Mouse (Mus musculus): ENCODE data around the gene Tenm4. TPM values are rescaled to one million over a fixed set of nuclear protein-coding genes. Genes with fewer than 3 reads are reported as not detected.

Tenm4 gene
- polyA plus RNA-seq, 1 experiment from 2014 or later, result 4.6 TPM

DNA sequence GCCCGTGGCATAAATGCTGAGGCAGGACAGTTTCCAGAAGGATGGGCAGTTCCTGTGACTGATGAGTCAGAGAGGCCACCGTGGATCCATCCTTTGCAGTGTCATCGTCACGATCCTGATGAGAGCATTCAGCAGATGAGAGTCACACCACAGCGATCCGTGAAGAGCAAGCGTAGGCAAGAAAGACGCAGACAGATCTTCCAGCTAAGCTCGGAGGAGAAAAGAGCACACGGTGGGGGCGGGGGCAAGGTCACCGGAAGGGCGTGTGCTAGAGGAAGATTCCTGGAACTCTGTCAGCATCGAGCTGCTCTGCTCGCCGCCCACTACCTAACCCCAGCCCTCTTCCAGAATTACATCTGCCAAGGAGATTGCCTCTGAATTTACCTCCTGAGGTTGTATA, 323.0 kb downstream of the Tenm4 start:
- 63% methylated on average over 16 of the region's 16 CpGs for WGBS
- Histone ChIP-seq H3K9me3 (ENCODE audit: control insufficient read depth) (no peaks in the 10 kb centered on the region), H3K9ac (ENCODE audit: low read depth, low read length) (no peak overlapping the region), H3K36me3 (ENCODE audit: control insufficient read depth, insufficient read depth) (no peaks in the 10 kb centered on the region), H3K27me3 (replicated peaks; ENCODE audit: control insufficient read depth, insufficient read depth, low read length) (no peaks in the 10 kb centered on the region), H3K4me2 (replicated peaks; ENCODE audit: low read depth) (no peak overlapping the region), H3K4me1 (replicated peaks; ENCODE audit: control insufficient read depth, insufficient read depth, low read length) (no peaks in the 10 kb centered on the region), H3K27ac (ENCODE audit: low read depth, low read length) (no peak overlapping the region), H3K4me3 (ENCODE audit: low read depth, low read length) (no peak overlapping the region)
- ATAC-seq, result no peak
- TF ChIP-seq CTCF (IDR thresholded peaks at IDR 0.05; ENCODE audit: low read depth), result no peak

DNA sequence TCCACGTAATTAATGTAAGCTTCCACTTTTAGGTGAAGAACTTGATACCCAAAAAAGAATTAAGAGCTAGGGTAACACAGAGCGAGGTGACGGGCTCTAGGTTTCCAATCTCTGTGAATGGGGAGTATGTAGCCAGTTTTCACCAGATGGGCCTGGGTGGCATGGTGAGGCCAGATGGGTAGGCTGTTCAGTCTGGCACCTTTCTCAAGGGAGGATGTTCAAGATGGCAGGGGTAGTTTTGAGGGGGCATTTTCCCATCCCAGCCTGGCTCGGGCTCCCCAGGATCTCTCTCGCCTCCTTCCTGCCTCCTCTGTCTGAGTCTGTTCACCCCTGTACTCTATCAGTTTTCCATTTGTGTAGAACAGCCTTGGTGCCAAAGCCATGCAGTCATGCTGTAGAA, 329.1 kb downstream of the Tenm4 start:
- Histone ChIP-seq H3K9ac (ENCODE audit: low read depth, low read length) (no peak overlapping the region), H3K36me3 (ENCODE audit: control insufficient read depth, insufficient read depth) (no peaks in the 10 kb centered on the region), H3K4me3 (ENCODE audit: low read depth, low read length) (no peak overlapping the region), H3K4me1 (replicated peaks; ENCODE audit: control insufficient read depth, insufficient read depth, low read length) (no peaks in the 10 kb centered on the region), H3K27me3 (replicated peaks; ENCODE audit: control insufficient read depth, insufficient read depth, low read length) (no peaks in the 10 kb centered on the region), H3K27ac (ENCODE audit: low read depth, low read length) (no peak overlapping the region), H3K4me2 (replicated peaks; ENCODE audit: low read depth) (no peak overlapping the region), H3K9me3 (ENCODE audit: control insufficient read depth) (no peaks in the 10 kb centered on the region)
- WGBS, result 92% methylated on average over 5 of the region's 5 CpGs
- TF ChIP-seq CTCF (IDR thresholded peaks at IDR 0.05; ENCODE audit: low read depth), result no peak
- ATAC-seq, result no peak

DNA sequence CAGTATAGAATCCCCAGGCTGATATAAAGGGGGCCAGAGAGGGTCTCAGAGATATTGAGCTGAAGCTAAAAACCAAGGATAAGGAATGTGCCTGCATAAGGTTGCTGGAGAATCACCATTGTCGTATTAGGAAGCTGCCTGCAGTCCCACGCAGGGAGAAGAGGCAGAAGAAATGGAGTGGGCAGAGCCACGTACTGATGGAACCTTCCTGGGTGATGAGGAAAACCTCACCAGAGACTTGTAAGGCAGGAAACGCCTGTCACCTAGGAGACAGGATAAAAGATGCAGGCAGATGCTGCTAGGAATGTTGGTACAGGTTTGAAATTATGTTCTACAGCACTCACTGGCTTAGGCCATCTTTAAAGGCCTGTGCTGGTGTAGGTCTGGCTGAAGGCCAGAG, 329.8 kb downstream of the Tenm4 start:
- Histone ChIP-seq H3K27ac (ENCODE audit: low read depth, low read length) (no peak overlapping the region), H3K4me2 (replicated peaks; ENCODE audit: low read depth) (no peak overlapping the region), H3K4me1 (replicated peaks; ENCODE audit: control insufficient read depth, insufficient read depth, low read length) (no peaks in the 10 kb centered on the region), H3K9me3 (ENCODE audit: control insufficient read depth) (no peaks in the 10 kb centered on the region), H3K36me3 (ENCODE audit: control insufficient read depth, insufficient read depth) (no peaks in the 10 kb centered on the region), H3K27me3 (replicated peaks; ENCODE audit: control insufficient read depth, insufficient read depth, low read length) (no peaks in the 10 kb centered on the region), H3K4me3 (ENCODE audit: low read depth, low read length) (no peak overlapping the region), H3K9ac (ENCODE audit: low read depth, low read length) (no peak overlapping the region)
- ATAC-seq, result no peak
- no peak for TF ChIP-seq CTCF (IDR thresholded peaks at IDR 0.05; ENCODE audit: low read depth)
- WGBS, result 80% methylated on average over 4 of the region's 4 CpGs

DNA sequence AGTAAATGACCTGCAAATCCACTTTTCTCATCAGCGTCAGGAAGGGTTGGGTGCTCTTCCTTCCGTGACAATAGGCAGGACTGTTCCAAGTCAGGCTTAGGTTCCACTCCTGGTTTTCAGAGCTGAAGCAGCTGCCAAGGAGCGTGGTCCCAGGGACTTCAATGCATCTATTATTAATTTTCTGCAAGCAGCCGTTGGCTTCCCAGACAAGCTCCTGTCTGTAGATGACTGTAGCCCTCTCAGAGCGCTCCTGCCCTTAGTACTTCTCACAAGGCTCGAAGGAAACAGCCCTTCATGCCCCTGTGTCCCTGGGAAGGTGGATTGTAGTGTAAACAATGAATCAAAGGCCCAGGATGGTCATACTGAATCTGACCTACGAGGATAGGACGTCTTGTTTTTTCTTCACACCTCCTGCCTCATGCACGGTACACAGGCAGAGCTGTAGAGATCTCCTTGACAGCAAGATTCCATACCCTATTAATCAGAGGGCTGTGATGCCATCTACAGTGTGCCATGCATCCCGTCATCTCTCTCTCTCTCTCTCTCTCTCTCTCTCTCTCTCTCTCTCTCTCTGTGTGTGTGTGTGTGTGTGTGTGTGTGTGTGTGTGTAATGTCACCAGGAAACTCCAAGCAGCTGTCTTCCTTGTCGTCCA, 331.4 kb downstream of the Tenm4 start:
- no peak for TF ChIP-seq CTCF (IDR thresholded peaks at IDR 0.05; ENCODE audit: low read depth)
- H3K36me3 ChIP-seq (ENCODE audit: control insufficient read depth, insufficient read depth), result no peaks in the 10 kb centered on the region
- no peak overlapping the region for H3K4me2 ChIP-seq (replicated peaks; ENCODE audit: low read depth)
- H3K27me3 ChIP-seq (replicated peaks; ENCODE audit: control insufficient read depth, insufficient read depth, low read length), result no peaks in the 10 kb centered on the region
- H3K9ac ChIP-seq (ENCODE audit: low read depth, low read length), result no peak overlapping the region
- H3K4me1 ChIP-seq (replicated peaks; ENCODE audit: control insufficient read depth, insufficient read depth, low read length), result no peaks in the 10 kb centered on the region
- ATAC-seq, result no peak
- 51% methylated on average over 11 of the region's 11 CpGs for WGBS
- H3K9me3 ChIP-seq (ENCODE audit: control insufficient read depth), result no peaks in the 10 kb centered on the region
- H3K27ac ChIP-seq (ENCODE audit: low read depth, low read length), result no peak overlapping the region
- H3K4me3 ChIP-seq (ENCODE audit: low read depth, low read length), result no peak overlapping the region

DNA sequence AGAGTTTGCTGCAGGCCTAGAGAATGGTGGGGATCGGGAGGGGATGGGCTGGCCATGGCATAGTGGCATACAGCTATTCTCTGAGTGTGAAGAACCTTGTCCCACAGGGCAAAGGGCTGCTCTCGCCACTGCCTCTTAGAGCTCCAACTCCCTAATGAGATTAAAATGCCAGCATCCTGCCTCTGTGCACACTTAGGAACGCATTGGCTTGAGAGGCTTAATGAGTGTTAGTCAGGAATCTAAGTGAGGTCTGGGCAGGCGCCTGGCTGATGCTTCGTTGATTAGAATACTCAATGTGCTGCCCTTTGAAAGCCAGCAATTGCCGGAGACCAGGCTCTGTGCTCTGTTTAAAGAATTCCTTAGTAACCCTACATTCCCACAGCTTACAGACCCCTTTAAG, 334.5 kb downstream of the Tenm4 start:
- Histone ChIP-seq H3K9me3 (ENCODE audit: control insufficient read depth) (no peaks in the 10 kb centered on the region), H3K4me2 (replicated peaks; ENCODE audit: low read depth) (no peak overlapping the region), H3K9ac (ENCODE audit: low read depth, low read length) (no peak overlapping the region), H3K36me3 (ENCODE audit: control insufficient read depth, insufficient read depth) (no peaks in the 10 kb centered on the region), H3K4me3 (ENCODE audit: low read depth, low read length) (no peak overlapping the region), H3K27me3 (replicated peaks; ENCODE audit: control insufficient read depth, insufficient read depth, low read length) (no peaks in the 10 kb centered on the region), H3K27ac (ENCODE audit: low read depth, low read length) (no peak overlapping the region), H3K4me1 (replicated peaks; ENCODE audit: control insufficient read depth, insufficient read depth, low read length) (no peaks in the 10 kb centered on the region)
- WGBS, result 76% methylated on average over 6 of the region's 6 CpGs
- ATAC-seq, result no peak
- no peak for TF ChIP-seq CTCF (IDR thresholded peaks at IDR 0.05; ENCODE audit: low read depth)

DNA sequence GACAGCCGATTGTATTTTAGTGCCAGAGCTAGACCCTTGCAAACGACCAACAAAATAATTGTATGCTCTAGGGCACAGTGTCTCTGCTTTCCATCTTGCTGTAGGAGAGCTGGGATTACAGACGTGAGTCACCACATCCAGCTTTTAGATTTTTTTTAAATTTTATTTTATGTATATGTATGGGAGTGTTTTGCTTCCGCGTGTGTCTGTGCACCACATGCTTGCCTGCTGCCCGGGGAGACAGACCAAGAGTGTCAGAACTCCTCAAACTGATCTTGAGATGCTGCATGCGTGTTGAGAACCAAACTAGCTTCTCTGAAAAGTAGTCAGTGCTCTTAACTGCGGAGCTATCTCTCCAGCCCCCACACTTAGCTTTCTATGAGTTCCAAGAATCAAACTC, 336.0 kb downstream of the Tenm4 start:
- Histone ChIP-seq H3K27me3 (replicated peaks; ENCODE audit: control insufficient read depth, insufficient read depth, low read length) (no peaks in the 10 kb centered on the region), H3K4me3 (ENCODE audit: low read depth, low read length) (no peak overlapping the region), H3K4me1 (replicated peaks; ENCODE audit: control insufficient read depth, insufficient read depth, low read length) (no peaks in the 10 kb centered on the region), H3K4me2 (replicated peaks; ENCODE audit: low read depth) (no peak overlapping the region), H3K36me3 (ENCODE audit: control insufficient read depth, insufficient read depth) (no peaks in the 10 kb centered on the region), H3K9ac (ENCODE audit: low read depth, low read length) (no peak overlapping the region), H3K27ac (ENCODE audit: low read depth, low read length) (no peak overlapping the region), H3K9me3 (ENCODE audit: control insufficient read depth) (no peaks in the 10 kb centered on the region)
- 87% methylated on average over 8 of the region's 8 CpGs for WGBS
- no peak for TF ChIP-seq CTCF (IDR thresholded peaks at IDR 0.05; ENCODE audit: low read depth)
- ATAC-seq, result no peak

DNA sequence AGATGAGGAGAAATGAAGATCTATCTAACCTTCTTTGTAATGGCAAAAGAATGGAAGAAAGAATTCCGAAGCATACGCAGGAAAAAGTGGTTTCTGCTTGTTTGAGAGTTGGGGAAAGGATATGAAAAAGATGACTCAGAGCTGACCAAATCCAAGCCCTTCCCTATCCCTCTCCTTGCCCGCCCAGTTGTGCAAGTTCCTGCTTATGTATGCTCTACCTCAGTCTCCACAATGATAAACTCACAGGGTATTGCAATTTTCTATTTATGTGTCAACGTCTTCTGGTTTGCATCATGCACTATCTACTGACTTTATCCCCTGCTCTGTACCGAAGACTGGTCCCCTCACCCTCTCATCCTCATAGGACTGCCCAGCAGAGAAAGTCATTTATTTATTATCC, 339.4 kb downstream of the Tenm4 start:
- Histone ChIP-seq H3K27ac (ENCODE audit: low read depth, low read length) (no peak overlapping the region), H3K27me3 (replicated peaks; ENCODE audit: control insufficient read depth, insufficient read depth, low read length) (no peaks in the 10 kb centered on the region), H3K36me3 (ENCODE audit: control insufficient read depth, insufficient read depth) (no peaks in the 10 kb centered on the region), H3K9me3 (ENCODE audit: control insufficient read depth) (no peaks in the 10 kb centered on the region), H3K9ac (ENCODE audit: low read depth, low read length) (no peak overlapping the region), H3K4me1 (replicated peaks; ENCODE audit: control insufficient read depth, insufficient read depth, low read length) (no peaks in the 10 kb centered on the region), H3K4me3 (ENCODE audit: low read depth, low read length) (no peak overlapping the region), H3K4me2 (replicated peaks; ENCODE audit: low read depth) (no peak overlapping the region)
- no peak for ATAC-seq
- TF ChIP-seq CTCF (IDR thresholded peaks at IDR 0.05; ENCODE audit: low read depth), result no peak
- WGBS, result 62% methylated on average over 5 of the region's 5 CpGs
